Mouse (Mus musculus) erythroblast, embryonic 14.5 days (primary cell): ENCODE results near the gene Arvcf. TPM values are rescaled to one million over a fixed set of nuclear protein-coding genes. Genes with fewer than 3 reads are reported as not detected.
A peak's percentile ranks its signal among the peaks of the same experiment; 100 is the strongest.

ENCODE experiments used
- H3K27me3 ChIP-seq: 2 replicates; pipeline ENCODE4 v1.6.1; 2012; ENCODE audit warnings: inconsistent platforms; ENCODE audit not compliant: control insufficient read depth
- H3K36me3 ChIP-seq: 2 replicates; pipeline ENCODE4 v1.6.1; 2012; ENCODE audit warnings: mild to moderate bottlenecking, inconsistent platforms; ENCODE audit not compliant: control insufficient read depth
- H3K4me1 ChIP-seq: 2 replicates; pipeline ENCODE4 v1.6.1; 2012; ENCODE audit warnings: inconsistent platforms; ENCODE audit not compliant: control insufficient read depth
- H3K4me3 ChIP-seq: replicated peaks from 2 replicates; pipeline ENCODE3; 2012; ENCODE audit warnings: moderate library complexity, mild to moderate bottlenecking, inconsistent platforms
- H3K9me3 ChIP-seq: 2 replicates; pipeline ENCODE4 v1.6.1; 2012; ENCODE audit warnings: low read length, inconsistent platforms, mixed read lengths; ENCODE audit not compliant: control insufficient read depth
- GATA1 ChIP-seq: IDR thresholded peaks from 2 replicates; pipeline ENCODE4 v1.6.1; 2012; ENCODE audit warnings: low read length, inconsistent platforms, mixed read lengths
- TAL1 ChIP-seq: IDR thresholded peaks from 3 replicates; pipeline ENCODE4 v1.6.1; 2012; ENCODE audit warnings: low read length, inconsistent platforms, mixed read lengths
- polyA plus RNA-seq: library from polyadenylated mRNA; stranded (reverse); fragments of >175 nt; gene quantifications from 2 replicates; pipeline ENCODE4 v1.2.3, GENCODE M21; 2012

Arvcf gene
- polyA plus RNA-seq, 1 experiment, result 0.84 TPM

DNA sequence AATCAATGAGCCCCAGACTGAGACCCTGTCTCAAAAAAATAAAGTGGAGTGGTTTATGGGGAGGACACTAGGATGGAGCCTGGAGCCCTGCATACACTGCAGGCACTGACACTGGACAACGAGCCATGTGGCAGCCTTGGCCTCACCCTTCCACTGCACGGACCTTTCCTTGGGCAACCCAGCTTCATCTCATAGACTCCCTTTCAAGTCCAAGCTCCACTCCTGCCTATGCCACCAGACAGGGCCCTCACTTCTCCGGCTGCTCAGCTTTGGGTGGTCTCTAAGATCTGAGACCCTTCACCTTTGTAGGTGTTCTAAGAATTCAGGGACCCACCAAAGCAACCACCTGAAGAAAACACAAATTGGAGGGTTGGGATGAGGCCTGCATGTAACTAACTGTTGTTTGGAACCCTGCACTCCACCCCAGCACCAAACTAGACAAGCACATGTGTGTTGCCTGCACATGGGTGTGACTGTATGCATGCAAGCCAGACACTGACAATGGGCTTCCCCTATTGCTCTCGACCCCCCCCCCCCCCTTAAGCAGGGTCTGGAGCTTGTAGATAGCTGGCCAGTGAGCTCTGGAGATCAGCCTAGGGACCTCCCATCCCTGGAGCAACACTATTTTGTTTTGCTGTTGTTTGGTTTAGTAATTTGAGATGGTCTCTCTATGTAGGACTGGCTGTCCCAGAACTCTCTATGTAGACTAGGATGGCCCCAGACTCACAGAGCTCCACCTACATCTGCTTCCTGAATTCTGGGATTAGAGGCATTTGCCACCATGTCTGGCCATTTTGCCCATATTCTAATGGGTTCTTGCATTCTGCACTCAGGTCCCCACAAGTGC lies 71.0 kb downstream of the Arvcf start:
- TF ChIP-seq TAL1, result no peak
- TF ChIP-seq GATA1, result no peak
- Histone ChIP-seq H3K27me3 (no peaks in the 10 kb centered on the region), H3K9me3 (no peaks in the 10 kb centered on the region), H3K4me3 (peak overlapping the region; percentile 26), H3K4me1 (peaks cover 73% of the 10 kb centered on the region), H3K36me3 (peaks cover 95% of the 10 kb centered on the region)

DNA sequence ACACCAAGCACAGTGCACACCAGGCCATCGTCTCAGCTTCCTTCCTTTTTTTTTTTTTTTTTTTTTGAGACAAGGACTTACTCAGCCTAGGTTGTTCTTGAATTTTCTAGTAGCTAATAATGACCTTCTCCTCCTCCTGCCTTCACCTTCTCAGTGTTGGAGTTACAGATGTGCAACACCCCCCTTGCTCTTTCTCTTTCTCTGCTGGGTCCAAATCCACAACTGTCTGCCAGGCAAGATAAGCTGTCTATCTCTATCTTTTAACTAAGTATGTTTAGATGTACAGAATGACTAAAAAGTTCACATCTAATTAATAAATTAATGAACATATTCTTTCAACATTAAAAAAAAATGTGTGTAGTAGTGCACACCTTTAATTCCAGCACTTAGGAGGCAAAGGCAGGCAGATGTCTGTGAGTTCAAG lies 71.6 kb downstream of the Arvcf start:
- Histone ChIP-seq H3K36me3 (peaks cover 95% of the 10 kb centered on the region), H3K4me1 (peaks cover 77% of the 10 kb centered on the region), H3K4me3 (peak overlapping the region; percentile 28), H3K9me3 (no peaks in the 10 kb centered on the region), H3K27me3 (no peaks in the 10 kb centered on the region)
- TF ChIP-seq TAL1 (no peak), GATA1 (no peak)

DNA sequence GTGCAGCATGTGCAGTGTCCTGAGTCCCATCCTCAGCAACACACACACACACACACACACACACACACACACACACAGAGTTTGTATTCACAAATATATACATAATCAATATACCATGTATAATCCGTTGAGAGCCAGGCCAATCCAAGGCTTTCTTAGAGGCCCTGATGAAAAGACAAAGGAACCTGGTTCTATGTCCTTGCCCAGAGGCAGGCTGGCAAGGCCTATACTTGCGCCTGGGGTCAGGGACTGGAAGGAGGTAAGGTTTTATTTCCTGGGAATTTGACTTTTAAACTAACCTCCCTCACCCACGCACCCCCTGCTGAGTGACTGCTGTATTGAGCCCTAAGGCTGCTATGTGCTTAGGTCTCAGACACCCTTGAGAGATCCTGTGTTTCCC lies 72.6 kb downstream of the Arvcf start:
- Histone ChIP-seq H3K4me3 (no peak overlapping the region), H3K27me3 (no peaks in the 10 kb centered on the region), H3K36me3 (peaks cover 92% of the 10 kb centered on the region), H3K9me3 (no peaks in the 10 kb centered on the region), H3K4me1 (peaks cover 82% of the 10 kb centered on the region)
- TF ChIP-seq GATA1, result no peak
- TF ChIP-seq TAL1, result no peak

DNA sequence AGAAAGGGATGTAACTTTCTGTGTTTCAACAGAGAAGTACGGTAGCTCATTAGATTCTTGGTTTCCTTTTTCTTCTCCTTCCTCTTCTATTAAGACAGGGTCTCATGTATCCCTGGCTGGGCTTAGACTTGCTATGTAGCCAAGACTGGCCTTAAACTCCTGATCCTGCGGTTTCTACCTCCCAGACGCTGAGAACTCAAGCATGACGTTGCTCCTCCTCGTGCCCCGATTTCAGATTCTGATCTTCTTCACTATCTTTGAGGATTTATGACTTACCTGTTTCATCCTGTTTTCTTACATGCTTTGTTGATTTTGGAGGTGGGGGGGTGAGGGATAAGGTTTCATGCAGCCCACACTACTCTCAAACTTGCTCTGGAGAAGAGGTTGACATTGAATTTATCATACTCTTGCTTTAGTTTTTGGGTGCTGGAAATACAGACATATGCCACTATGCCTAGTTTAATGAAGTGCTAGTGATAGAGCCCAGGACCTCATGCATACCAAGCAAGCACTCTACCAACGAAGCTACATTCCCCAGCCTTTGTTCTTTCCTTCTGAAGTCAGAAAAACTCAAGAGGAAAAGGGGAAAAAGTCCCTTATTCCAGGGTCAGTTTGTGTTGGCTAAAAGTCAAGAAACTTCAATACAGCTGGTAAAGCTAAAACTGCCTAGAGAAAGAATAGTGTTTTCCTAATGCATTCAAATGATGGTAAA lies 75.4 kb downstream of the Arvcf start:
- Histone ChIP-seq H3K4me1 (peaks cover 83% of the 10 kb centered on the region), H3K4me3 (peak overlapping the region; percentile 89)
- no peak for TF ChIP-seq TAL1
- TF ChIP-seq GATA1, result no peak

DNA sequence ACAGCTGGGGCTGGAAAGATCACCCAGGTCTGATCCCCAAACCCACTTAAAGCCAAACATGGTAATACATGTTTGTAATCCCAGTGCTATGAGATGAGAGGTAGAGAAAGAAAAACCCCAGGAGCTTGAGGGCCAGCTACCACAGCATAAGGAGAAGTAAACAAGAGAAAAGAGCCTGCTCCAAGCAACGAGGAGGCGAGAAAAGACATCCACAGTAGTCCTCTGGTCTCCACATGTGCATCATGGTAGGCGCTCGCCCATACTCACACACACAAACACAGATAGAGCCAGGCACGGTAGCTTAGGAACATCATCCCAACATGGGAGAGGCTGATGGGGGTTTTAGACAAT lies 75.9 kb downstream of the Arvcf start:
- Histone ChIP-seq H3K4me3 (peak overlapping the region; percentile 89), H3K9me3 (no peaks in the 10 kb centered on the region), H3K4me1 (peaks cover 83% of the 10 kb centered on the region), H3K27me3 (no peaks in the 10 kb centered on the region), H3K36me3 (peaks cover 77% of the 10 kb centered on the region)
- TF ChIP-seq GATA1 (no peak), TAL1 (no peak)

More for the DNA sequence above, 75.4 kb downstream of the Arvcf start:
- Histone ChIP-seq H3K36me3 (peaks cover 78% of the 10 kb centered on the region), H3K27me3 (no peaks in the 10 kb centered on the region), H3K9me3 (no peaks in the 10 kb centered on the region)

DNA sequence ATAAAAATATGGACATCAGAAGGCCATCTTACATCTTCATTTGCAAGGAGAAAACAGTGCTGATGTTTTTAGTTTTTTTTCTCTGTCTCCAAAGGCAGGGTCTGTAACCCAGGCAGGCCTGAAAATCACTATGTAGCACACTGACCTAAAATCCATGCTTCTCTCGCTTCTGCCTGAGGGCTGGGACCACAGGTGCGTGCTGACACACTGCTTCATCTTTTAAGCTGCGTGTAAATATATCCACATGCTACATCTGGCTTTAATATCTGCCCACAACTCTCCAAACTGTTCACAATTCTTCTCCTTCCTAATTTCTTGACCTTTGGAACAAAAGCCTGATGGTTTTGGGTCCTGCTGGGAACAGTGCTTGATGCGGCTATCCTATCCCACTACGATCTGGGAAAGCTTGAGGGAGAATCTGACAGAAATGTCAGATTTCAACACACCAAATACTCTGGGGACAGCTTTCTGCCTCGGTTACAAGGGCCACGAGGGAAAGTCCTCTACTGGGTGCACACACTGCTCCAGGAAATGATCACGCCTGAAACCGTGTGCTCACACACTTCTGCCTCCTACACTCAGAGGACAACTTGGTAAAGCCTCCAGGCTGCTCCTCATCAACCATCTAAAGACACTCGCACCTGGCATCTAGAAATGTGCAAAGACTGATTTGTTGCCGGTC lies 76.5 kb downstream of the Arvcf start:
- TF ChIP-seq GATA1, result no peak
- no peak for TF ChIP-seq TAL1
- peaks cover 77% of the 10 kb centered on the region for H3K36me3 ChIP-seq
- peak overlapping the region; percentile 89 for H3K4me3 ChIP-seq
- no peaks in the 10 kb centered on the region for H3K27me3 ChIP-seq
- peaks cover 80% of the 10 kb centered on the region for H3K4me1 ChIP-seq
- H3K9me3 ChIP-seq, result no peaks in the 10 kb centered on the region

DNA sequence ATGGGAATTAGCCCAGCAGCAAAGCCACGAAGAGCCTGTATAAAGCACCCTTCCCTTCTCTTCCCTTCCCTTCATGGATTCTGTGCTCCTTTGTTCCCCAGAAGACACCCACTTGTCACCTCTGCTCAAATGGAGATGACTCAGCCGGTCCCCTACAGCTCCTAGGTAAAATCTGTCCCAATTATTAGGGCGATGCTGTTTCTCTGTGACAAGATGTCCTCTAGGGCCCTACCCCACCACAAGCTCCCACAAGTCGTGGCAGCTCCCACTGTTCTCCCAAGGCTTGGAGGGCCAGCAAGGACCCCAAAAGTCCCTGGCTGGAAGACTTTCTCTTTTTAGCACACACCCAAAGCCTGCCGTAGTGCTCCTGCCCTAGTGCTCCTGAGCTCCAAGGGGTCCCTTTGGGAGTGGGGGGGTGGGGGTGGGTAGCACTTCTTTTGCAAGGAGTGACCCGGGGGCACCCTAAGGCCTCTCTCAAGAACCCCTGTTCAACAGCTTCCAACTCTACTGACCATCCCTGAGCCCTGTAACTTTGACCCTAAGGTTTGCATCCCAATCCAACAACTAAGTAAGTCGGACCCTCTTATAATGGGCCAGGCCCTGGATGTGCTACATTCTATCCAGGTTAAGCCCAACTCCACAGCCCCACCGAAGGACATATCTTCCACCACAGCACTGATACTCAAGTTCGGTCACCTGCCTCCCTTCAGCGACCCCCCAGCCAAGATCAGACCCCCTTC lies 77.7 kb downstream of the Arvcf start:
- peaks cover 73% of the 10 kb centered on the region for H3K4me1 ChIP-seq

DNA sequence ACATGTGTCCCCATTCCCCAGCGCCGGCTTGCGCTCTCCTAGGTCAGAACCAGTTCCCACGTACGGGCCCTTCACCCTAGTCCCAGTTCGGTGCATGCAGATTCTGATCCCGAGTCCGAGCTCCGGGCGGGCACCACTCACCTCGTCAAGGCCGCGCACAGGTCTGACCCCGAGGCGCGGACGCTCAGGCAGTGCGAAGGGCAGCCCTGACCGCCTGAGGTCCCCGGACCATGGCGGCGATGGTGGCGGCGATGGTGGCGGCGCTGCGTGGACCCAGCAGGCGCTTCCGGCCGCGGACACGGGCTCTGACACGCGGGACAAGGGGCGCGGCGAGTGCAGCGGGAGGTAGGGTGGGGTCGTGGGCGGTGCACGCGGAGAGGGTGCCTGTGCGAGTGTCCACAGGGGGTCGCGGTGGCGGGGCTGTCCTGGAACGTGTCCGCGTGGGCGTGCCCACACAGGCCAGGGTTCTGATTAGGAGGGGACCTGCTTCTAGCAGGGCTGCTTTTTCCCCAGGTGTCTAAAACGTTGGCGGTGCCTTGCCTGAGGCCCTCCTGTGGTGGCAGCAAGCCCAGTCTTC lies 78.3 kb downstream of the Arvcf start, which contains the start of gene Txnrd2:
TSS of gene Txnrd2 (plus strand) at position 170 of the 577 bp plus-strand sequence.
- peaks cover 75% of the 10 kb centered on the region for H3K4me1 ChIP-seq
- no peaks in the 10 kb centered on the region for H3K9me3 ChIP-seq
- H3K27me3 ChIP-seq, result no peaks in the 10 kb centered on the region
- no peak for TF ChIP-seq GATA1
- no peak for TF ChIP-seq TAL1
- peak within 1 kb of the TSS; percentile 89 for H3K4me3 ChIP-seq
- peaks cover 77% of the 10 kb centered on the region for H3K36me3 ChIP-seq

More for the DNA sequence above, 77.7 kb downstream of the Arvcf start:
- no peaks in the 10 kb centered on the region for H3K9me3 ChIP-seq
- TF ChIP-seq TAL1, result no peak
- no peaks in the 10 kb centered on the region for H3K27me3 ChIP-seq
- H3K36me3 ChIP-seq, result peaks cover 77% of the 10 kb centered on the region
- H3K4me3 ChIP-seq, result peak overlapping the region; percentile 89
